Mouse (Mus musculus) myocyte (in vitro differentiated cells): ENCODE data around the gene Dhfr.

ENCODE experiments used
- CEBPB ChIP-seq: IDR thresholded peaks from 2 replicates; pipeline ENCODE4 v1.6.1; 2011; ENCODE audit warnings: mild to moderate bottlenecking, moderate library complexity; ENCODE audit not compliant: poor library complexity, insufficient read depth, severe bottlenecking
- E2F4 ChIP-seq: IDR thresholded peaks from one replicate; pipeline ENCODE4 v1.6.1; 2011; ENCODE audit warnings: mild to moderate bottlenecking, control low read depth, moderate library complexity; ENCODE audit not compliant: insufficient read depth
- MAX ChIP-seq: IDR thresholded peaks from one replicate; pipeline ENCODE4 v1.6.1; 2011; ENCODE audit warnings: low read depth, mild to moderate bottlenecking, control low read depth
- MYOD1 ChIP-seq, 3 experiments: IDR thresholded peaks; one replicate each; pipeline ENCODE4 v1.6.1; 2011; ENCODE audit warnings: control low read depth in 2 of 3, low read depth in 2 of 3, mild to moderate bottlenecking in 2 of 3, moderate library complexity in 1 of 3; ENCODE audit not compliant: insufficient read length in 2 of 3, control insufficient read depth in 1 of 3
- POLR2A ChIP-seq: IDR thresholded peaks from one replicate; pipeline ENCODE4 v1.6.1; 2011; ENCODE audit warnings: low read depth, mild to moderate bottlenecking, control low read depth, moderate library complexity; ENCODE audit not compliant: insufficient read length
- POLR2AphosphoS2 ChIP-seq: IDR thresholded peaks from one replicate; pipeline ENCODE4 v1.6.1; 2011; ENCODE audit warnings: low read depth, control low read depth; ENCODE audit not compliant: insufficient read length
- REST ChIP-seq: IDR thresholded peaks from one replicate; pipeline ENCODE4 v1.6.1; 2011; ENCODE audit warnings: mild to moderate bottlenecking, control low read depth, moderate library complexity; ENCODE audit not compliant: insufficient read depth, insufficient read length
- TCF12 ChIP-seq: IDR thresholded peaks from one replicate; pipeline ENCODE4 v1.6.1; 2011; ENCODE audit warnings: mild to moderate bottlenecking, control low read depth; ENCODE audit not compliant: poor library complexity, insufficient read depth, severe bottlenecking
- USF1 ChIP-seq: IDR thresholded peaks from one replicate; pipeline ENCODE4 v1.6.1; 2011; ENCODE audit warnings: low read depth, mild to moderate bottlenecking, control low read depth, moderate library complexity

DNA sequence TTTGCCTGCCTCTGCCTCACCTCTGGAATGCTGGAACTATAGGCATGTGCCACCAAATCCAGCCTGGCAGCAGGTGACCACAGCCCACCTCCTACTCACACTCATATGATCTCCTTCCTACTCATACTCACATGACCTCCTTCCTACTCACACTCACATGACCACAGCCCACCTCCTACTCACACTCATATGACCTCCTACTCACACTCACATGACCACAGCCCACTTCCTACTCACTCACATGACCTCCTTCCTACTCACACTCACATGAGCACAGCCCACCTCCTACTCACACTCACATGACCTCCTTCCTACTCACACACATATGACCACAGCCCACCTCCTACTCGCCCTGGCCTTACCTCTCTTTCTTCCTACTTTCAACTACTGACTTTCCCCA is 17.7 kb upstream of the Dhfr start:
- TF ChIP-seq POLR2A, result no peak
- TF ChIP-seq TCF12, result no peak
- TF ChIP-seq MAX, result no peak
- no peak for TF ChIP-seq CEBPB
- no peak for TF ChIP-seq MYOD1 (IDR thresholded peaks at IDR 0.05; ENCODE audit: control insufficient read depth in 1 of 3, insufficient read length in 2 of 3, low read depth in 2 of 3)
- no peak for TF ChIP-seq USF1
- no peak for TF ChIP-seq REST
- no peak for TF ChIP-seq POLR2AphosphoS2
- no peak for TF ChIP-seq E2F4
